Comparison of ENCODE assay signal across 20 mouse cellular contexts in genomic region chr3:55489231-55489990, GRCm38 (mm10). TPM values are rescaled to one million over a fixed set of nuclear protein-coding genes. Genes with fewer than 3 reads are reported as not detected.
DNase-seq lines count a peak whose midpoint lies in the region; ATAC-seq lines count a peak whose summit lies in the region.
"Had no signal": no experiment of that assay in that cellular context is flagged by ENCODE, and none has a peak within 500 bp of the region (broad histone marks: within the 10 kb centered on the region; RNA-seq: fewer than 3 reads in every experiment).

No protein-coding gene starts in this region.

- intact Hi-C loops in heart, postnatal 36 days (cut with DNase I) = no loop called here
- intact Hi-C loops in gastrocnemius, postnatal 36 days (cut with DNase I) = no loop called here

- no peak for DNase-seq in cerebellum, postnatal 4 days (ENCODE audit: low spot score in 2 of 2)
- DNase-seq in layer of hippocampus, adult 9-11 months = peak; percentile 60
- no peak for DNase-seq in layer of hippocampus, adult 9-10 months (ENCODE audit: low spot score)
- DNase-seq in cerebellum, postnatal 10 days = peak; percentile 80 to 87
- DNase-seq in telencephalon, adult 2 months (ENCODE audit: low read depth, low spot score) = peak; percentile 46
- DNase-seq in heart, postnatal 36 days = no peak
- no peak for DNase-seq in gastrocnemius, postnatal 36 days
- DNase-seq: gastrocnemius, postnatal 14 days; heart, postnatal 10 days; kidney, adult 2 months; kidney, postnatal 4 days; liver; liver, postnatal 0 days; lung, postnatal 14 days; spleen, adult 18-20 months had no signal

- peak; percentile 92 for ATAC-seq in cerebellum, adult (ENCODE audit: insufficient number of reproducible peaks, low FRiP score, low TSS enrichment)
- ATAC-seq: CD4-positive, CD25-positive, alpha-beta regulatory T cell, adult 4 months; liver, postnatal 0 days; midbrain, embryonic 16.5 days had no signal

RNA-seq across cellular contexts. Expression of gene Gm21954, which starts 17.4 kb away (rescaled TPM):
- not detected for total RNA-seq in heart, postnatal 36 days (2021)
- total RNA-seq in gastrocnemius, postnatal 36 days (2021) = not detected
- total RNA-seq: G1E; gastrocnemius, postnatal 14 days; heart, postnatal 10 days; left cerebral cortex, postnatal 10 days had no signal

Comparison
In these comparisons a context has a peak if more than half of its experiments do, and no peak if none do; other contexts are left out.
1. DNase-seq: peak in layer of hippocampus, adult 9-11 months (single experiment), cerebellum, postnatal 10 days (2 of 2) and telencephalon, adult 2 months (single experiment); none in cerebellum, postnatal 4 days (0 of 2), layer of hippocampus, adult 9-10 months (single experiment), heart, postnatal 36 days (0 of 2) and gastrocnemius, postnatal 36 days (0 of 2).